ENCODE assay signal across 8 mouse cellular contexts in genomic region chr13:75839719-75840481, GRCm38 (mm10). TPM values are rescaled to one million over a fixed set of nuclear protein-coding genes. Genes with fewer than 3 reads are reported as not detected.
DNase-seq lines count a peak whose midpoint lies in the region; ATAC-seq and TF ChIP-seq lines count a peak whose summit lies in the region.

Gene Glrx, plus strand, starts transcription at chr13:75839868.

- peak within 1 kb of the TSS; percentile 67 for H3K4me2 ChIP-seq in kidney, embryonic 14.5 days (replicated peaks; ENCODE audit: low read depth, low read length)
- H3K4me2 ChIP-seq in limb, embryonic 14.5 days (replicated peaks; ENCODE audit: low read depth, low read length, severe bottlenecking), result peak within 1 kb of the TSS; percentile 65
- H3K4me2 ChIP-seq in midbrain, embryonic 16.5 days (ENCODE audit: low read length), result peak within 1 kb of the TSS; percentile 61

- no peak for TF ChIP-seq POLR2A in limb, embryonic 14.5 days (IDR thresholded peaks at IDR 0.05; ENCODE audit: borderline replicate concordance, extremely low read depth, insufficient read depth, insufficient read length)

- peak within 1 kb of the TSS; percentile 84 for H3K27ac ChIP-seq in heart, embryonic 10.5 days
- peak within 1 kb of the TSS; percentile 40; the same call in 1 of the 2 replicates for H3K27ac ChIP-seq in kidney, embryonic 14.5 days (ENCODE audit: low read depth, low read length)
- H3K27ac ChIP-seq in limb, embryonic 14.5 days (replicated peaks; ENCODE audit: low read depth, low read length), result peak within 1 kb of the TSS; percentile 10; the same call in 1 of the 2 replicates
- peak within 1 kb of the TSS; percentile 83 for H3K27ac ChIP-seq in midbrain, embryonic 16.5 days (ENCODE audit: low read length)

- WGBS in heart, embryonic 10.5 days, result under 1% methylated on average over 12 of the region's 12 CpGs
- WGBS in kidney, embryonic 14.5 days, result under 1% methylated on average over 12 of the region's 12 CpGs
- 4% methylated on average over 12 of the region's 12 CpGs for WGBS in limb, embryonic 14.5 days
- WGBS in midbrain, embryonic 16.5 days, result 1% methylated on average over 12 of the region's 12 CpGs

- no peaks in the 10 kb centered on the region for H3K36me3 ChIP-seq in heart, embryonic 10.5 days
- H3K36me3 ChIP-seq in kidney, embryonic 14.5 days (ENCODE audit: control insufficient read depth, insufficient read depth, low read length), result no peaks in the 10 kb centered on the region
- H3K36me3 ChIP-seq in limb, embryonic 14.5 days (ENCODE audit: control insufficient read depth, insufficient read depth, low read length), result no peaks in the 10 kb centered on the region
- no peaks in the 10 kb centered on the region for H3K36me3 ChIP-seq in midbrain, embryonic 16.5 days (ENCODE audit: control insufficient read depth, insufficient read depth, low read length)

- peaks cover 29% of the 10 kb centered on the region for H3K4me1 ChIP-seq in heart, embryonic 10.5 days
- peaks cover 11% of the 10 kb centered on the region for H3K4me1 ChIP-seq in kidney, embryonic 14.5 days (ENCODE audit: control insufficient read depth, insufficient read depth, low read length)
- peaks cover 13% of the 10 kb centered on the region for H3K4me1 ChIP-seq in limb, embryonic 14.5 days (ENCODE audit: control insufficient read depth, insufficient read depth, low read length)
- peaks cover 12% of the 10 kb centered on the region; the same call in 1 of the 2 replicates for H3K4me1 ChIP-seq in midbrain, embryonic 16.5 days (ENCODE audit: control insufficient read depth, insufficient read depth, low read length)

- ATAC-seq in erythroblast, adult 5-6 weeks (replicated peaks; ENCODE audit: low FRiP score, poor library complexity, severe bottlenecking), result peak; percentile 80
- ATAC-seq in kidney, embryonic 14.5 days (ENCODE audit: low FRiP score, low TSS enrichment), result peak; percentile 92
- peak; percentile 88 for ATAC-seq in limb, embryonic 14.5 days (ENCODE audit: low FRiP score, low read depth)
- ATAC-seq in midbrain, embryonic 16.5 days, result peak; percentile 95

- peak; percentile 86 for DNase-seq in A20 (ENCODE audit: low read depth, low spot score)
- peak; percentile 95 for DNase-seq in brain, adult 2 months (ENCODE audit: low read depth, low spot score)
- DNase-seq in heart, embryonic 10.5 days (ENCODE audit: low spot score), result peak; percentile 86
- DNase-seq in limb, embryonic 14.5 days (ENCODE audit: low spot score), result peak; percentile 91
- DNase-seq in spleen, postnatal 10 days (ENCODE audit: low spot score in 2 of 2), result peak; percentile 61 to 62

- H3K4me3 ChIP-seq in heart, embryonic 10.5 days, result peak within 1 kb of the TSS; percentile 67
- peak within 1 kb of the TSS; percentile 38 for H3K4me3 ChIP-seq in kidney, embryonic 14.5 days (ENCODE audit: low read length)
- peak within 1 kb of the TSS; percentile 40 for H3K4me3 ChIP-seq in limb, embryonic 14.5 days (replicated peaks; ENCODE audit: low read length)
- H3K4me3 ChIP-seq in midbrain, embryonic 16.5 days (ENCODE audit: low read depth, low read length), result peak within 1 kb of the TSS; percentile 59

- peak within 1 kb of the TSS; percentile 29 for H3K9ac ChIP-seq in kidney, embryonic 14.5 days (ENCODE audit: low read depth, low read length)
- peak within 1 kb of the TSS; percentile 55 for H3K9ac ChIP-seq in limb, embryonic 14.5 days (ENCODE audit: low read depth, low read length, severe bottlenecking)
- H3K9ac ChIP-seq in midbrain, embryonic 16.5 days (ENCODE audit: low read depth, low read length), result peak within 1 kb of the TSS; percentile 72

- H3K9me3 ChIP-seq in heart, embryonic 10.5 days, result no peaks in the 10 kb centered on the region
- H3K9me3 ChIP-seq in kidney, embryonic 14.5 days (ENCODE audit: control insufficient read depth, low read length), result no peaks in the 10 kb centered on the region
- H3K9me3 ChIP-seq in limb, embryonic 14.5 days (ENCODE audit: control insufficient read depth, low read length), result no peaks in the 10 kb centered on the region
- H3K9me3 ChIP-seq in midbrain, embryonic 16.5 days (replicated peaks; ENCODE audit: control insufficient read depth, low read length, poor library complexity, severe bottlenecking), result no peaks in the 10 kb centered on the region

- H3K27me3 ChIP-seq in heart, embryonic 10.5 days (ENCODE audit: insufficient read depth, poor library complexity, severe bottlenecking), result no peaks in the 10 kb centered on the region
- H3K27me3 ChIP-seq in kidney, embryonic 14.5 days (ENCODE audit: control insufficient read depth, insufficient read depth, low read length), result no peaks in the 10 kb centered on the region
- H3K27me3 ChIP-seq in limb, embryonic 14.5 days (ENCODE audit: control insufficient read depth, insufficient read depth, low read length), result no peaks in the 10 kb centered on the region
- no peaks in the 10 kb centered on the region for H3K27me3 ChIP-seq in midbrain, embryonic 16.5 days (ENCODE audit: control insufficient read depth, insufficient read depth, low read depth, low read length)

RNA-seq across cellular contexts. Expression of gene Glrx, which starts in this region (rescaled TPM):
- total RNA-seq in erythroblast, adult 5-6 weeks (2015; ENCODE audit: low replicate concordance), result 94.9 and 109 TPM in 2 replicates
- 49.8 and 70.8 TPM in 2 replicates for total RNA-seq in erythroblast, adult 5-6 weeks (2017; ENCODE audit: low replicate concordance)
- 50.6 and 74.5 TPM in 2 replicates for polyA plus RNA-seq in heart, embryonic 10.5 days (2016; fragmentation: Nextera tagmentation; extraction: Ambion mirVana)
- 36.4 and 42.5 TPM in 2 replicates for polyA plus RNA-seq in kidney, embryonic 14.5 days (2014; fragmentation: Nextera tagmentation; extraction: Ambion mirVana)
- polyA plus RNA-seq in limb, embryonic 14.5 days (2012; rRNA removed), result 27.4 and 28.0 TPM in 2 replicates
- polyA plus RNA-seq in limb, embryonic 14.5 days (2014; fragmentation: Nextera tagmentation; extraction: Ambion mirVana), result 43.0 and 50.1 TPM in 2 replicates
- polyA plus RNA-seq in midbrain, embryonic 16.5 days (2015; fragmentation: Nextera tagmentation; extraction: Ambion mirVana), result 50.0 and 56.9 TPM in 2 replicates

Comparison
In these comparisons a context has a peak if more than half of its experiments do, and no peak if none do; other contexts are left out.
1. Peak in every context shown above with its lines: DNase-seq, ATAC-seq, H3K4me3 ChIP-seq and H3K27ac ChIP-seq.
2. H3K27ac ChIP-seq: peak in every context shown above with its lines; median percentile 84 in heart, embryonic 10.5 days; 83 in midbrain, embryonic 16.5 days; 40 in kidney, embryonic 14.5 days; 10 in limb, embryonic 14.5 days.